Mouse (Mus musculus) testis, adult 2 months (tissue): ENCODE results near the gene Itga10. TPM values are rescaled to one million over a fixed set of nuclear protein-coding genes. Genes with fewer than 3 reads are reported as not detected.

ENCODE experiments used
- H3K27ac ChIP-seq: fragments of 200-500 bp; 2 replicates; pipeline ENCODE4 v1.5.1; 2012; ENCODE audit warnings: low read depth, low read length; ENCODE audit not compliant: control insufficient read depth, insufficient read depth
- H3K27me3 ChIP-seq: fragments of 200-500 bp; 2 replicates; pipeline ENCODE4 v1.6.1; 2012; ENCODE audit warnings: mild to moderate bottlenecking, low read length, moderate library complexity; ENCODE audit not compliant: control insufficient read depth, insufficient read depth
- H3K36me3 ChIP-seq: fragments of 200-500 bp; 2 replicates; pipeline ENCODE4 v1.6.1; 2012; ENCODE audit warnings: mild to moderate bottlenecking, low read length; ENCODE audit not compliant: control insufficient read depth, insufficient read depth
- H3K4me1 ChIP-seq: fragments of 200-500 bp; 2 replicates; pipeline ENCODE4 v1.6.1; 2012; ENCODE audit warnings: low read length; ENCODE audit not compliant: control insufficient read depth, insufficient read depth
- H3K4me3 ChIP-seq: fragments of 200-500 bp; 2 replicates; pipeline ENCODE4 v1.5.1; 2012; ENCODE audit warnings: low read depth, mild to moderate bottlenecking, low read length, moderate library complexity, mixed read lengths; ENCODE audit not compliant: control insufficient read depth
- CTCF ChIP-seq: fragments of 200-500 bp; IDR thresholded peaks from 2 replicates; pipeline ENCODE4 v1.5.1; 2012; ENCODE audit warnings: low read depth, mild to moderate bottlenecking, inconsistent platforms, low read length, moderate library complexity; ENCODE audit not compliant: control insufficient read depth, insufficient read depth, insufficient replicate concordance
- POLR2A ChIP-seq: fragments of 200-500 bp; IDR thresholded peaks from 2 replicates; pipeline ENCODE4 v1.6.1; 2012; ENCODE audit warnings: low read depth, mild to moderate bottlenecking, inconsistent platforms, low read length, moderate library complexity; ENCODE audit not compliant: control insufficient read depth
- polyA plus RNA-seq: library from polyadenylated mRNA; depleted of rRNA; stranded (reverse); fragments of >200 nt; gene quantifications from 2 replicates; pipeline ENCODE4 v1.2.3, GENCODE M21; 2012; rRNA removed

Itga10 gene
- polyA plus RNA-seq = 1.0 and 1.2 TPM in 2 replicates

DNA sequence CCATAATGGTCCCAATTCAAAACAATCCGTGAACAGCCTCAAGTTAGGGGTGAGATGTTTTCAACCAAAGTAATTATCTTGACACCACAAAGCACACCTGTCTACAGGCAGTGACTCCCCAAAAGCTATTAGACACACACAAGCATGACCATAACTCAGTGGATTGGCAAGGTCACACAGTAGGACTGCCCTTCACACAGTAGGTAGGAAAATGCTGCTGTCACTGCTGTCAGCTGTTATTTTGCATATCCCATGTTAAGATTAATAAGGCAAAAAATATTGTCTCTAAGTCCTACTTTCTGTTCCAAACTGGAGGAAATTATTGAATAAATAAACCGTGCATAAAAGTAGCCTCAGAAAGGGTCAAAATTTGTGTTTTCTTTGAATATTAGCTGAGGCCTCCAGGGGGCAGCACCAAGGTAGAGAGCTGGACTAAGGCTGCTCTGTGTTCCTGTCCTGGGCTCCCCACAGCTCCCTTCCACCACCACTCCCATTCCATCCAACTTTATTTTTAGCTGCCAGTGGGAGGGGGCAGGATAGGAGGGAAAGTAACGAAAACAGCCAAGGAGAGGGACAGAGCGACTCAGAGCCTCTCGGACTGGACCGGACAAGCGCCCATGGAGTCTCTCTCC, at the start of gene Itga10:
Gene Itga10, plus strand, starts transcription at position 567 of the 632 bp plus-strand sequence.
- Histone ChIP-seq H3K36me3 (peaks cover 1% of the 10 kb centered on the region), H3K27ac (no peak within 1 kb of the TSS), H3K4me3 (no peak within 1 kb of the TSS), H3K4me1 (no peaks in the 10 kb centered on the region), H3K27me3 (no peaks in the 10 kb centered on the region)
- TF ChIP-seq POLR2A (no peak), CTCF (no peak)

GRCm38 (mm10) chr3:96595661-96596060, 49.7 kb upstream of the Itga10 start:
- Histone ChIP-seq H3K36me3 (no peaks in the 10 kb centered on the region), H3K4me3 (no peak overlapping the region), H3K27me3 (no peaks in the 10 kb centered on the region), H3K4me1 (peaks cover 23% of the 10 kb centered on the region), H3K27ac (no peak overlapping the region)
- no peak for TF ChIP-seq CTCF
- no peak for TF ChIP-seq POLR2A

- no peak for TF ChIP-seq POLR2A
- TF ChIP-seq CTCF = no peak
- peaks cover 24% of the 10 kb centered on the region for H3K4me1 ChIP-seq
- no peak within 1 kb of the TSS for H3K27ac ChIP-seq
- H3K27me3 ChIP-seq = no peaks in the 10 kb centered on the region
- no peaks in the 10 kb centered on the region for H3K36me3 ChIP-seq
- H3K4me3 ChIP-seq = peak within 1 kb of the TSS; percentile 61
These were observed 49.1 kb upstream of the Itga10 start, which contains the start of gene Ankrd34a for GRCm38 (mm10) chr3:96596228-96596707. Gene Ankrd34a, plus strand, starts transcription at chr3:96596636.

DNA sequence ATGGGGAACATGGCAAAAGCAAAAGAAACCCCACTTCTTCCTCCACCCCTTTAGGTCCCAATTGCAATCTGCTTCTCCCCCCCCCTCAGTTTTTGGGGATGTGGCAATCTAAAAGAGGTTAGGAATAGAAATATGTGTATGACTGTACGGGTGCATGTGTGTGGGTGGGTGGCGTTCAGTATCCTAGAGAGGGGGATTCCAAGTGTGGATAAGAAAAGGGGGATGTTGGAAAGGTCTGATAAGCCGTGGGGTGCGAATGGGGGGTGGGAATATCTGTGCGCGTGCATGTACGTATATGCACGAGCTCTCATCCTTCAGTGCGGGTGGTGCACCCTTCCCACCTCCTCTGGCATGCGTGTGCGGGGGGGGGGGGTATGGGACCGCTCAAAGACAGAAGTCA, 48.5 kb upstream of the Itga10 start:
- H3K27ac ChIP-seq = no peak overlapping the region

DNA sequence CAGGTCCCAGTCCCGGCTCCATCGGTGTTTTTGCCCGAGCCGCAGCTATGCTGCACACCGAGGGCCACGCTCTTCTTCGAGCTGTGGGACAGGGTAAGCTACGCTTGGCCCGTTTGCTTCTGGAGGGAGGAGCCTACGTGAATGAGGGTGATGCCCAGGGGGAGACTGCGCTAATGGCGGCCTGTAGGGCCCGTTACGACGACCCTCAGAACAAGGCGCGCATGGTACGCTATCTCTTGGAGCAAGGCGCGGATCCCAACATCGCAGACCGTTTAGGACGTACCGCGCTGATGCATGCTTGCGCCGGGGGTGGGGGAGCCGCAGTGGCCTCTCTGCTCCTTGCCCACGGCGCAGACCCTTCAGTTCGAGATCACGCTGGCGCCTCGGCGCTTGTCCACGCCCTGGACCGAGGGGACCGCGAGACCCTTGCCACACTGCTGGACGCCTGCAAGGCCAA, 47.9 kb upstream of the Itga10 start:
- TF ChIP-seq POLR2A (no peak), CTCF (no peak)
- Histone ChIP-seq H3K27ac (no peak overlapping the region), H3K4me1 (peaks cover 27% of the 10 kb centered on the region), H3K27me3 (no peaks in the 10 kb centered on the region), H3K4me3 (peak overlapping the region; percentile 61), H3K36me3 (no peaks in the 10 kb centered on the region)

More for the DNA sequence above, 48.5 kb upstream of the Itga10 start:
- TF ChIP-seq CTCF (no peak), POLR2A (no peak)
- H3K4me1 ChIP-seq = peaks cover 27% of the 10 kb centered on the region
- no peaks in the 10 kb centered on the region for H3K27me3 ChIP-seq
- no peaks in the 10 kb centered on the region for H3K36me3 ChIP-seq
- no peak overlapping the region; the same call in 1 of the 2 replicates for H3K4me3 ChIP-seq

DNA sequence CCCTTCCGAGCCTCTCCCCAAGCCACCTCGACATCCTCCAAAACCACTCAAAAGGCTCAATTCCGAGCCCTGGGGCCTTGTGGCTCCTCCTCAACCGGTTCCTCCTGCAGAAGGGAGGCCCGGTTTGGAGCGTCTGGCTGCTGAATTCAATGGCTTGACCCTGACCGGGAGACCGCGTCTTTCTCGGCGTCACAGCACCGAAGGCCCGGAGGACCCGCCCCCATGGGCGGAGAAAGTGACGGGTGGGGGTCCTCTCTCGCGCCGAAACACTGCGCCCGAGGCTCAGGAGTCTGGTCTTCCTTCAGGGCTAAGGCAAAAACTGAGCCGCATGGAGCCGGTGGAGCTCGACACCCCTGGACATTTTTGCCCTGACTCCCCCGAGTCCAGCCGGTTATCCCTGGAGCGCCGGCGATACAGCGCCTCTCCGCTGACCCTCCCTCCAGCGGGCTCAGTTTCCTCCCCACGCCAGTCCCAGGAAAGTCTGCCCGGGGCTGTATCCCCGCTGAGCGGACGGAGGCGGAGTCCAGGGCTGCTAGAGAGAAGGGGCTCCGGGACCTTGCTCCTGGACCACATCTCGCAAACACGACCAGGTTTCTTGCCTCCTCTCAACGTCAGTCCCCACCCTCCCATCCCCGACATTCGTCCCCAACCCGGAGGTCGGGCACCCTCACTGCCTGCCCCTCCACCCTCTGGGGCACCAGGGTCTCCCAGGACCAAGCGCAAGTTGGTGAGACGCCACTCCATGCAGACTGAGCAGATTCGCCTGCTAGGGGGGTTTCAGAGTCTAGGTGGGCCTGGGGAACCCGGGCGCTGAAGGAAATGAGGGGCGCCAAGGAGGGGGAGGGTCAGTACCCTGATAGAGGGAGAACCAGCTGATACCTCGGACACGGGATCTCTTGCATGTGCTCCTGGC, 47.0 kb upstream of the Itga10 start:
- Histone ChIP-seq H3K27me3 (no peaks in the 10 kb centered on the region), H3K27ac (no peak overlapping the region), H3K36me3 (no peaks in the 10 kb centered on the region), H3K4me3 (peak overlapping the region; percentile 61), H3K4me1 (peaks cover 25% of the 10 kb centered on the region)
- no peak for TF ChIP-seq POLR2A

- H3K27ac ChIP-seq = no peak overlapping the region
- H3K4me1 ChIP-seq = peaks cover 25% of the 10 kb centered on the region
- no peak for TF ChIP-seq POLR2A
- no peak for TF ChIP-seq CTCF
- H3K36me3 ChIP-seq = no peaks in the 10 kb centered on the region
- H3K4me3 ChIP-seq = no peak overlapping the region
- no peaks in the 10 kb centered on the region for H3K27me3 ChIP-seq
These were observed 46.4 kb upstream of the Itga10 start for GRCm38 (mm10) chr3:96599069-96599393.
